Mouse (Mus musculus): ENCODE measurements around the gene Serpina1d. TPM values are rescaled to one million over a fixed set of nuclear protein-coding genes. Genes with fewer than 3 reads are reported as not detected.
"Not testable (repeated sequence)": the region's sequence is repeated elsewhere in the genome, so short reads cannot be mapped to it uniquely, and the experiment has no call there.

Gene Serpina1d
- polyA plus RNA-seq (2014; fragmentation: Nextera tagmentation; extraction: Ambion mirVana) = not detected in 2 replicates

DNA sequence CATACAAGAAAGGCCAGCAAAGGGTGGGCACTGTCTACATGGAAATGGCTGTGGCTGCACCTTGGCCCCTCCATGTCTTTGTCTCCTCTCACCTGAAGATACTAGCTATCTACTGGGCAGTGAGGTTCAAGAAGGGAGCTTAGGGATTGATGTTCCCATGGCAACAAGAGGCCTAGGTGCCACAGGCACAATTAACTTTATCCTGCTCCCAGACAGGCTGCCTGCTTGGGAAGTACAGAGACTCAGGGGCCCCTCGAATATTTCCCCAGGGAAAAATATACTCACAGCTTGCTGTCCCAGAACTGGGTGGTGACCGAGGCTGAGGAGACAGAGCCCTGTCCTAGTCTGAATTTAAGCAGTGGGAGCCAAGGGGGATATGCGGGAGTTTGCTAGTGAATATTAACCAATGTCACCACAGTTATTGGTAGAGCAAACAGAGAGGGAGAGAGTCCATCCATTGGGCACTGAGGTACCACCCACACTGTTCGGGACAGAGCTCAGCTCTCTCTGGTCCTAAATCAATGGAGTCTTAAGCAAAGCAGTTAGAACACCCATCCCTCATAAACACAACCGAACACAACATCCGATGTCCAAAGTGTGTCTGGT lies at the start of gene Serpina1d:
Gene Serpina1d, minus strand, starts transcription at position 347 of the 606 bp plus-strand sequence.
- not testable (repeated sequence) for H3K9me3 ChIP-seq (replicated peaks; ENCODE audit: control insufficient read depth, low read length); ATAC-seq (replicated peaks; ENCODE audit: insufficient number of reproducible peaks, low FRiP score, low TSS enrichment, low read depth); H3K4me3 ChIP-seq (ENCODE audit: low read depth, low read length); H3K4me1 ChIP-seq (ENCODE audit: control insufficient read depth, insufficient read depth, low read length); H3K9ac ChIP-seq (replicated peaks; ENCODE audit: low read length); H3K27ac ChIP-seq (replicated peaks; ENCODE audit: low read depth, low read length); H3K36me3 ChIP-seq (replicated peaks; ENCODE audit: control insufficient read depth, insufficient read depth, low read depth, low read length); H3K4me2 ChIP-seq (ENCODE audit: low read depth, low read length); H3K27me3 ChIP-seq (ENCODE audit: control insufficient read depth, insufficient read depth, low read length); DNase-seq (ENCODE audit: low spot score)
- WGBS = 89% methylated on average over 6 of the region's 6 CpGs

DNA sequence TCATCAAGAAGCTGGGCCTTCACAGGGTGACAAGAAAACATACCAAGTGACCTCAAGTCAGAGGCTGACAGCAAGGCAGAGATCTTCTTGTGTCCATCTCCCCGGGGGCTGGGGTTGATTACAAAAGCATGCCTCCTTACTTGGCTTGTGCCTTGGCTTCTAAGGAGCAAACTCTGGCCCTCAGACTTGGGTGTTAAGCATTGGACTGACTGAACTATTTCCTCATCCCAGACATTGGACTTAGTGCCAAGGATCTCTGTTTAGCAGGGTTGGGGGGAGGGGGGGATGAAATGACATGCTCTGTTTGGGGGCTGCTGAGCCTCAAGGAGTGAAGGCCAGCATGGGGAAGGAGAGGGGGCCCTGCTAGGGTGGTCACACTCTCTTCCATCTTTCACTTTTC lies 2.8 kb downstream of the Serpina1d start:
- H3K4me2 ChIP-seq (ENCODE audit: low read depth, low read length); H3K9ac ChIP-seq (replicated peaks; ENCODE audit: low read length); H3K27ac ChIP-seq (replicated peaks; ENCODE audit: low read depth, low read length); H3K4me3 ChIP-seq (ENCODE audit: low read depth, low read length); H3K4me1 ChIP-seq (ENCODE audit: control insufficient read depth, insufficient read depth, low read length); H3K36me3 ChIP-seq (replicated peaks; ENCODE audit: control insufficient read depth, insufficient read depth, low read depth, low read length); H3K27me3 ChIP-seq (ENCODE audit: control insufficient read depth, insufficient read depth, low read length); ATAC-seq (replicated peaks; ENCODE audit: insufficient number of reproducible peaks, low FRiP score, low TSS enrichment, low read depth); H3K9me3 ChIP-seq (replicated peaks; ENCODE audit: control insufficient read depth, low read length); DNase-seq (ENCODE audit: low spot score): not testable (repeated sequence)
- WGBS = 89% methylated on average over 1 of the region's 1 CpGs

DNA sequence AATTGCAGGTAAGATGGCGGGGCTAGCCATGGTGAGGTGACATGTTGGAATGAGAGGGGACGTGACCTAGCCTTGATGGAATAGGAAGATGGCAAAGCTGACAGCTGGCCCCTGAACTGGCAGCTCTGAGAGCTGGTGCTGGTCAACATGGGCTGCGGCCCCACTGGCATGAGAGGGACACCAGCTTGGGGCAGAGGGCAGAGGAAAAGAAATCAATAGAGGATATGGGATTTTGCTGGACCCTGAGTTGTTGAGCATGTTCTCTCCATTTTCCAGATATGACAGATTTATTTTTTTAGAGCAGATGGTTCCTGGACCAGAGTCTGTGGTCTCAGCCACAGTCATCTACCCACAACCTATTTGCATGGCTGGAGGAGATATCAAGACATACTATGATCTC lies 10.3 kb downstream of the Serpina1d start:
- not testable (repeated sequence) for H3K9me3 ChIP-seq (replicated peaks; ENCODE audit: control insufficient read depth, low read length); DNase-seq (ENCODE audit: low spot score); H3K36me3 ChIP-seq (replicated peaks; ENCODE audit: control insufficient read depth, insufficient read depth, low read depth, low read length); ATAC-seq (replicated peaks; ENCODE audit: insufficient number of reproducible peaks, low FRiP score, low TSS enrichment, low read depth); H3K27me3 ChIP-seq (ENCODE audit: control insufficient read depth, insufficient read depth, low read length); H3K27ac ChIP-seq (replicated peaks; ENCODE audit: low read depth, low read length); H3K4me1 ChIP-seq (ENCODE audit: control insufficient read depth, insufficient read depth, low read length); H3K4me2 ChIP-seq (ENCODE audit: low read depth, low read length); H3K4me3 ChIP-seq (ENCODE audit: low read depth, low read length); H3K9ac ChIP-seq (replicated peaks; ENCODE audit: low read length)
- 79% methylated on average over 3 of the region's 3 CpGs for WGBS

- not testable (repeated sequence) for H3K9me3 ChIP-seq (replicated peaks; ENCODE audit: control insufficient read depth, low read length); ATAC-seq (replicated peaks; ENCODE audit: insufficient number of reproducible peaks, low FRiP score, low TSS enrichment, low read depth); H3K27me3 ChIP-seq (ENCODE audit: control insufficient read depth, insufficient read depth, low read length); H3K9ac ChIP-seq (replicated peaks; ENCODE audit: low read length); DNase-seq (ENCODE audit: low spot score); H3K4me2 ChIP-seq (ENCODE audit: low read depth, low read length); H3K27ac ChIP-seq (replicated peaks; ENCODE audit: low read depth, low read length); H3K4me3 ChIP-seq (ENCODE audit: low read depth, low read length); H3K4me1 ChIP-seq (ENCODE audit: control insufficient read depth, insufficient read depth, low read length); H3K36me3 ChIP-seq (replicated peaks; ENCODE audit: control insufficient read depth, insufficient read depth, low read depth, low read length)
- 94% methylated on average over 3 of the region's 3 CpGs for WGBS
Measured at GRCm38 (mm10) chr12:103760316-103760715, 13.1 kb downstream of the Serpina1d start.

- H3K36me3 ChIP-seq (replicated peaks; ENCODE audit: control insufficient read depth, insufficient read depth, low read depth, low read length); H3K9ac ChIP-seq (replicated peaks; ENCODE audit: low read length); DNase-seq (ENCODE audit: low spot score); H3K4me2 ChIP-seq (ENCODE audit: low read depth, low read length); ATAC-seq (replicated peaks; ENCODE audit: insufficient number of reproducible peaks, low FRiP score, low TSS enrichment, low read depth); H3K4me3 ChIP-seq (ENCODE audit: low read depth, low read length); H3K27ac ChIP-seq (replicated peaks; ENCODE audit: low read depth, low read length); H3K4me1 ChIP-seq (ENCODE audit: control insufficient read depth, insufficient read depth, low read length); H3K9me3 ChIP-seq (replicated peaks; ENCODE audit: control insufficient read depth, low read length); H3K27me3 ChIP-seq (ENCODE audit: control insufficient read depth, insufficient read depth, low read length): not testable (repeated sequence)
- WGBS = 82% methylated on average over 5 of the region's 5 CpGs
Measured at GRCm38 (mm10) chr12:103745957-103746356, 27.4 kb downstream of the Serpina1d start.

GRCm38 (mm10) chr12:103737791-103738580 lies 35.4 kb downstream of the Serpina1d start:
- not testable (repeated sequence) for H3K4me3 ChIP-seq (ENCODE audit: low read depth, low read length); H3K36me3 ChIP-seq (replicated peaks; ENCODE audit: control insufficient read depth, insufficient read depth, low read depth, low read length); H3K4me2 ChIP-seq (ENCODE audit: low read depth, low read length); H3K27me3 ChIP-seq (ENCODE audit: control insufficient read depth, insufficient read depth, low read length); DNase-seq (ENCODE audit: low spot score); ATAC-seq (replicated peaks; ENCODE audit: insufficient number of reproducible peaks, low FRiP score, low TSS enrichment, low read depth); H3K4me1 ChIP-seq (ENCODE audit: control insufficient read depth, insufficient read depth, low read length); H3K27ac ChIP-seq (replicated peaks; ENCODE audit: low read depth, low read length); H3K9me3 ChIP-seq (replicated peaks; ENCODE audit: control insufficient read depth, low read length); H3K9ac ChIP-seq (replicated peaks; ENCODE audit: low read length)
- 81% methylated on average over 5 of the region's 6 CpGs for WGBS

- not testable (repeated sequence) for H3K4me1 ChIP-seq (ENCODE audit: control insufficient read depth, insufficient read depth, low read length); DNase-seq (ENCODE audit: low spot score); H3K27ac ChIP-seq (replicated peaks; ENCODE audit: low read depth, low read length); ATAC-seq (replicated peaks; ENCODE audit: insufficient number of reproducible peaks, low FRiP score, low TSS enrichment, low read depth); H3K4me3 ChIP-seq (ENCODE audit: low read depth, low read length); H3K9me3 ChIP-seq (replicated peaks; ENCODE audit: control insufficient read depth, low read length); H3K36me3 ChIP-seq (replicated peaks; ENCODE audit: control insufficient read depth, insufficient read depth, low read depth, low read length); H3K27me3 ChIP-seq (ENCODE audit: control insufficient read depth, insufficient read depth, low read length); H3K9ac ChIP-seq (replicated peaks; ENCODE audit: low read length); H3K4me2 ChIP-seq (ENCODE audit: low read depth, low read length)
- 84% methylated on average over 4 of the region's 4 CpGs for WGBS
Measured at GRCm38 (mm10) chr12:103735566-103735965, 37.8 kb downstream of the Serpina1d start.

- not testable (repeated sequence) for H3K4me3 ChIP-seq (ENCODE audit: low read depth, low read length); H3K9ac ChIP-seq (replicated peaks; ENCODE audit: low read length); H3K27ac ChIP-seq (replicated peaks; ENCODE audit: low read depth, low read length); H3K9me3 ChIP-seq (replicated peaks; ENCODE audit: control insufficient read depth, low read length); H3K36me3 ChIP-seq (replicated peaks; ENCODE audit: control insufficient read depth, insufficient read depth, low read depth, low read length); DNase-seq (ENCODE audit: low spot score); ATAC-seq (replicated peaks; ENCODE audit: insufficient number of reproducible peaks, low FRiP score, low TSS enrichment, low read depth); H3K4me2 ChIP-seq (ENCODE audit: low read depth, low read length); H3K27me3 ChIP-seq (ENCODE audit: control insufficient read depth, insufficient read depth, low read length); H3K4me1 ChIP-seq (ENCODE audit: control insufficient read depth, insufficient read depth, low read length)
- 80% methylated on average over 4 of the region's 4 CpGs for WGBS
Measured at GRCm38 (mm10) chr12:103735101-103735500, 38.3 kb downstream of the Serpina1d start.

Measured in embryonic facial prominence, embryonic 11.5 days (tissue).